Mouse (Mus musculus): ENCODE data around the gene Nnmt.

Nnmt gene

DNA sequence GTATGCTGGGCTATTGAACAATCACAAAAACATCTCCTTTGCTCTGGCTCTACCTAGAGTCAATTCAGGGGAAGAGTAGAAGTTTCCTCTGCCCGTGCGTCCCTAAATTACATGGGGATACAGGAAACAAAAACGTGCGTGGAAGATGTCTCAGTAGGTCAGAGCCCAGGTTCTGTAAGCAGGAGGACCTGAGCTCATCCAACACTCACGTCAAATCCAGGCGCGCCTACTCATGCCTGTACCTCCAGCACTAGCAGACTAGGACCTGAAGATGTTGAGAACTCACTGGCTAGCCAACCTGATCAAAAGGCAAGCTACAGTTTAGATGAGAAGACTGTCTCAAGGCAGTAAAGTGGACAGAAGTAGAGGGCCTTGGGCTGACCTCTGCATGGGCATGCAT lies 32.2 kb upstream of the Nnmt start:
- DNase-seq (ENCODE audit: extremely low read depth, insufficient read length, low spot score): no peak

DNA sequence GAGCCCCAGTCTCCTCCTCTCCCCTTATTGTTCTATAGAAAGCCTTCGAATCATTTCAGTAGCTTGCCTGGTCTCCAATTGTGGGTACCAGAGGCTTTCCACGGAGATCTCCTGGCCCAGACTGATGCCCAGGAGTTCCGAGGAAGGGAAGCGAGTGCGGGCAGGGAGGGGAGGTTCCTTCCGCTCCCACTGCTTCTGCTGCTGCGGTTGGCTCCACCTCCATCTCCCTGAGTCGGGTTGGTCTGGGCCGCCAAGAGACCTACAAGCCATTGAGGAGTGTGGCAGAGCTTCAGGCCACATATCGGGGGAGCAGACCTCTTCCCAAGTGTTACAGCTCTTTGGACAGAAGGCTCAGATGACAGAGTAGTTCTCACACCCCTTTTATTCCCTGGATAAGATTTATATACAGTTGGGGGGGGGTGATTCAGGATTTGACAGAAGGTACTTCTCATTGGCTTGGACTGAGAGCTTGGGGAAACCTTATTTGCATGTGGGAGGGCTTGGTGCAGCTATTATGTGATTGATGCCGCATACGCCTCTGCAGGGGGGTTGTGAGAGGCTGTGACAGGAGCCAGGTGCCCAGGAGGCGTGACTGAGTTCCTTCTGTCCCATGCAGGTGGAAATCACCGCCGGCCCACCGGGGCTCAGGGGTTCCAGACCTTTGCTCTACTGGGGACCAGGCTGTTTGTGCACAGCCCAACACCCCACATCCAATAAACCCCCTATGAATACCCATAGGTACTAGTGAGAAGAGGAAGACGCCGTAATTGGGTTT lies 30.8 kb upstream of the Nnmt start:
- DNase-seq (ENCODE audit: extremely low read depth, insufficient read length, low spot score): no peak

DNA sequence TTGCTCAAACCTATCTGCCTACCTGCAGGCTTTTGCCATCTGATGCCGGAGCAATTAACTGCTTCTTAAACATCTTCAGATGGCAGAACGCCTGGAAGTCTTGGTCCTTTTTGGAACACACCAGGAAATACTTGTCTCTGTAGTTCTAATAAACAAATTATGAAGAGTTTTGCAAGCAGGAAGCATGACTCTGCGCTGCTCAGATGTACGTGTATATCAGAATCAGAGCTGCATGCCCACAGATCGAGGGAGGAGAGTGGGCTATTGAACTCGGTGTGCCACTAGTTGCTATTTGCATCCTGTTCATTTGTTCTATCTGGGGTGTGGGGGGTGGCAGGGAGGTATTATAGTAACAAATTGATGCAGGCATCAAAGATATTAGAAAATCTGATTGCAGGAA lies 28.2 kb upstream of the Nnmt start:
- DNase-seq (ENCODE audit: extremely low read depth, insufficient read length, low spot score): no peak

DNA sequence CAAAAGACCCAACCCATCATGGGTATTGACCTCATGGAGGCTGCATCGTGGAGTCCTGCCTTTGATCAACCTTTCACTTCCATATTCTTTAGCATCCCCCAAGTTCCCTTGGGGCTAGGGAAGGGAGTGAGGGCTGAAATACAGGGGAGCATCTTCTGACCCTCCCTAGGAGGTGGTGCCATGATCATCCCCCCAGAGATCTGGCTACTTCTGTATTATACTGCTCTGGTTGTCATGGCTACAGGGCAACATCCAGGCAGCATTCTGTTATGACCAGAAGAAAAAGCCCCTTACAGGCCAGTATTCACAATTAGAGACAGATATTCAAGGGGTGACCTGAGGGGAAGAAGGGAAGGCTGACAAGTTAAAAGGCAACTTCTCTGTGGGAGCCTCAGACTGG lies 14.3 kb upstream of the Nnmt start:
- no peak for DNase-seq (ENCODE audit: extremely low read depth, insufficient read length, low spot score)

DNA sequence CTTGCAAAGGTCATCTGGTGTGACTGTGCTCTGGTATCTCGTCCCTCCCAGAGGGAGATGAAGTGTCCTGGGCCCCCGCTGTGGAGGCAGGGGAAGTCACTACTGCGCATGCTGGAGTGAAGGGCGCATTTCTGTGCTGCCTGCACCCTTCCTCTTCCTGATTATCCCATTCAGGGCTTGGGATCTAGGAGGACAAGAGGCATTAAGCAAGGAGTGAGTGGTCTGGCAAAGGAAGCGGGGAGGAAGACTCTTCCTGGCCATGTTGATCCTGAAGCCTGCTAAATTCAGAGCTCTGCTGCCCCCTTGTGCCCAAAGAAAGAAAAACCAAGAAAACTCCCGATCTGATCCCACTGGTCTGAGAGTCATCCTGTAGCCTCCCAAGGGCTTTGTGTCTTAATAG lies 13.6 kb upstream of the Nnmt start:
- peak; percentile 34 for DNase-seq (ENCODE audit: extremely low read depth, insufficient read length, low spot score)

DNA sequence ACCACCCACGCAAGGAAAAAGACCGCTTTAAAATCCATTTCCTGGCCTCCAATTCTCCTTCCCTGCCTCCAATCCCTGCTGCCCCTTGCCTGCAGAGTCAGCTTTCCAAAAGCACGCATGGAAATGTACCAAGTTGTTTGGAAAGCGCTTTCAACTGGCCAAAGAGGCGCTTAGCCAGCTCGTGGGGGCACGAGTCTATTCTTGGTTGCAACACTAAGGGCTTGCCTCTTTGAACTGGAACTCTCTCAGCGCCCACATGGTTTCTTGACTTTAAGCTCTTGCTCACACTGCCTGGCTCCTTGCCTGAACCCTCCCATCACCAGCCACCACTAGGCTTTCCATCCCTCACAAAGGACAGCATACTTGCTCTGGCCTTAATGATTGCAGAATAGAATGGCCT lies 13.2 kb upstream of the Nnmt start:
- DNase-seq (ENCODE audit: extremely low read depth, insufficient read length, low spot score): peak; percentile 10

DNA sequence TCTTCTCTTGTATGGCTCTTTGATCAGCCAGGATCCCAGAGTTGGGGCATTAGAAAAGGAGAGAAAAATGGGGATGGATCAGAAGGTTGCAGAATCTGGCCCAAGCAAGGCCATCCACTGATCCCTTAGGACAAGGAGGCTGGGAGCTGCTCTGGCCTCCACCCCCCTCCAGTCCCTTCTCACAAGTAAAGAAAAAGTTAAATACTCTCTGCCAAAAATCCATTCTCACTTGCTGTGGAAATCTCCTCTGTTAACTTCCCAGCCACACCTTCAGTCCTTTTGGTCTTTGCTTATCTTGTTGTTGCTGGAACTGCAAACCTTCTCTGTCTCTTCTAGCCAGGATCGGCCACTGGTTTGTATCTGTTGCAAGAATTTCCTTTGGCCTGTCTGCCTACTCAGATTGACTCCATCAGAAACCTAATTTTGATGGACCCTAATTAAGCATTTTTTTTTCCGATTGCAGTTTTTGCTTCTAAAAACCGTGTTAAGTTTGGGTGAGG lies 12.6 kb upstream of the Nnmt start:
- no peak for DNase-seq (ENCODE audit: extremely low read depth, insufficient read length, low spot score)

DNA sequence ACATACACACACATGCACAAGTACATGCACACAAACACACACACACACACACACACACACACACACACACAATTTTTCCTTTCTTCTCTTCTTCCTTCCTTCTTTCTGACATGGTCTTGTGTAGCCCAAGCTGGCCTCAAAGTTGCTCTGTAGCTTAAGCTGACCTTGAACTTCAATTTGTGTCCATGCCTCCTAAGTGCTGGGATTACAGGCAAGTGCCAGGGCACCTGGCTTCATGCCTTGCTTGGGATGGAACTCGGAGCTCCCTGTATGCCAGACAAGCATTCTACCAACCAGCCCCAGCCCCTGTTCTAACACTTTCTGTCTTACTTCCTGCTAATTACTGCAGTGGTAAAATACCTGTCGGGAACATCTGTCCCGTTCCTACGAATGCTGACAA lies 8.3 kb upstream of the Nnmt start:
- no peak for DNase-seq (ENCODE audit: extremely low read depth, insufficient read length, low spot score)

DNA sequence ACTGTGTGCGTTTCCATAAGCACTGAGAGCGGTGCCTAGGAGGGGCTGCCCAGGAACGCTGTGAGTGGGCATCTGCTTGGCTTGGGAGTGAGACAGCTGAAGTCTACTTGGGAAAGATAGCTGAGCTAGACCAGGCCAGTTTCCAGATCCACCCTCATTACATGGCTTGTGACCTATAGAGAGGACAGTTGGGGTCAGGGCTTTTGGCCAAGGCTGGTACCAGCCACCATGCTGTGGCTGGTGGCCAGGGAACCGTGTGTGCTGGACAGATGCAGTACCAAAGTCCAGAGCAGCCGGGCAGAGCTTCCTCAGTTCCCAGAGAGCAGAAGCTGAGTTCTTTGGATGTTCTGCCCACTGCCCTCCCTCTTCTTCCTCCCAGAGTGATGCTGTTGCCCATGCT lies 7.6 kb upstream of the Nnmt start:
- no peak for DNase-seq (ENCODE audit: extremely low read depth, insufficient read length, low spot score)

DNA sequence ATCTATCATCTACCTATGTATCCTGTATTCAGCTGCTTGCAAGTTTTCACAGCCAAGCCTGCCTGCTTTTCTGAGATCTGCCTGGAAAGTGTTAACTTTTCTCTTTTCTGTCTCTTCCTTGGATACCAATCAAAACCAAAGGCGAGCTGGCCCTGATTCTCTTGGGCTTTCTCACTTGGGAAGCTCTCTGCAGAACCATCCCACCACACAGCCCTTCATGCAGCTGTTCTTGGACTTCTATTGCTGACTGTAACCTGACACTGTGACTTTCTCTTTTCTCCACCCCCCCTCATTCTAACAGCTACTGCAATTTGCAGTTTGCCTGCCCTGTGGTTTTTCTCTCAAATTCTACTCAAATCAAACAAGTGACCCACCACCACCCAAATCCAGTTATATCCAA lies 6.1 kb upstream of the Nnmt start:
- DNase-seq (ENCODE audit: extremely low read depth, insufficient read length, low spot score): no peak

DNA sequence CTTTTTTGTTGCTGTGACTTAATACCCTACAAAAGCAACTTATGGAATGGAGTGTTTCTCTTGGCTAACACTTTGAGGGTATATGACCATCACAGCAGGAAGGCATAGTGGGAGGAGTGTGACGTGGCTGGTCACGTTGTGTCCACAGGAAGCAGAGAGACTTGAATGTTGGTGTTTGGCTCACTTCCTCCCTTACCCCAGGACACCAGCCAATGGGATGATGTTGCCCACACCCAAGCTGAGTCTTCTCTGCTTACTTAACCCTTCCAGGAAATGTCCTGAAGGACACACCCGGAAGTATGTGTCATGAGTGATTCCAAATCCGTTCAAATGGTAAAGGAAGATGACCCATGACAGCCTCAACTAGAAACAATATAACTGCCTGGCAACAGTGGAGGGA lies 4.8 kb upstream of the Nnmt start:
- no peak for DNase-seq (ENCODE audit: extremely low read depth, insufficient read length, low spot score)

DNA sequence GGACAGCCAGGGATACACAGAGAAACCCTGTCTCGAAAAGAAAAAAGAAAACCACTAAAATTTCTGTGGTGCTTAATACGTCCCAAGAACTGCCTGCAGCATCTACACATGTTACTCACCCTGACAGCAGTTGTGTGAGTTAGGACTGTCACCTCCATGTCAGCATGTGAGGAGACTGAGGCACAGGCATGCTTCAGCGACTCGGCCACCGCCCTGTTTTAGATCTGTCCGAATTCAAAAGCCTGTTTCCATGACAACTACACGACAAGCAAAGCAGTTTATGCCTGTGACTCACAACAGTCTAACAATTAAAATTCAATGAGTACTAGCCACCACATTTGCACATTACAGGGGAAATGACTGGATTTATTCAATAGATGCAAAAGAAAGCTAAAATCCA lies 2.5 kb upstream of the Nnmt start:
- DNase-seq (ENCODE audit: extremely low read depth, insufficient read length, low spot score): no peak

DNA sequence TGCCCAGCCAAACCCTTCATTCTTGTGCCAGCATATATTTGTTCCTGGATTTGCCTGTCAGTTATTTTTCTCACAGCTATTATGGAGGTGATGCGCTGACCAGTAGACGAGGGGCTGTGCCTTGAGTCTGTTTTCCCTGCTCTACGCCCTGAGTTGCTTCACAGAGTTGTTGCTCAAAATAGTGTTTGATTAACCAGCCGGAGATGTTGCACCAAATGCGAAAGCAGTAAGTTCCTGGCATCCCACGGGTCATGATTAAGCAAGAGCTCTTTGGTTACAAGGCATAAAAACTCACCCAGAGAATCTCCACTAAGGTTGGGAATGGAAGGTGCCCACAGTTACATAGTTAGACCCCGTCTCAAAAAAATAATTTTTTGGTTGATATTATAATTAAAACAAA lies 1.2 kb upstream of the Nnmt start:
- DNase-seq (ENCODE audit: extremely low read depth, insufficient read length, low spot score): no peak

DNA sequence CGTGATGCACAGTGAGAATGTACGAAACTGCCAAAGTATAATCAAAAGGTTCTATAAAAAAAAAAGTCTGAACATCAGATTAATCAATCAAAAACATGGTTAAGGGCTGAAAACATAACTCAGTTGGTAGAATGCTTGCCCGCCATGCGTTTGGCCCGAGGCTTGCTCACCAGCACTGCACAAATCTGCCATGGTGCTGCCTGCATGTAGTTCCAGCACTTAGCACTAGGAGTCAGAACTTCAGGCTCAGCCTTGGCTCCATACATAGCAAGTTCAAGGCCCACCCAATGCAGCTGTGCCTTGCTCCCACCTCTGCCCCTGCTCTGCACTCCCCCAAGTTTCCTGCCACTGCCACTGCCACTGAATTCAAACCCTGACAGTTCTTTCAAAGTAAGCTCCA lies 744 bp upstream of the Nnmt start:
- DNase-seq (ENCODE audit: extremely low read depth, insufficient read length, low spot score): no peak

DNA sequence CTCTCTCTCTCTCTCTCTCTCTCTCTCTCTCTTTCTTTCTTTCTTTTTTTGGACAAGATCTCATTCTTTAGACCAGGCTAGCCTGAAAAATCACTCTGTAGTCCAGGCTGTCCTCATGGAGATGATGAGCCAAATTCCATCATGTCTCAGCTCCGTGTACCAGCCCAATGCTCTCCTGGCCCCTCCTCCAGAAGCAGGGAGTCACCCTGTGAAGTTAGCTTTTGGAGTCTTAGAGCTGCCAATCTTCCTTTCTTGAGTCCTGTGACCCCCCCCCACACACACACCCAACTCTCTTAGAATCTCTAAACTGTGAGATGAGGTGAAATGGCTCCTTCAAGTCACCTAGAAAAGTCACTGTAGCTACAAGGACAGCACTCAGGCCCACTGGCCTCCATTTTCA lies 727 bp downstream of the Nnmt start:
- DNase-seq (ENCODE audit: extremely low read depth, insufficient read length, low spot score): no peak

DNA sequence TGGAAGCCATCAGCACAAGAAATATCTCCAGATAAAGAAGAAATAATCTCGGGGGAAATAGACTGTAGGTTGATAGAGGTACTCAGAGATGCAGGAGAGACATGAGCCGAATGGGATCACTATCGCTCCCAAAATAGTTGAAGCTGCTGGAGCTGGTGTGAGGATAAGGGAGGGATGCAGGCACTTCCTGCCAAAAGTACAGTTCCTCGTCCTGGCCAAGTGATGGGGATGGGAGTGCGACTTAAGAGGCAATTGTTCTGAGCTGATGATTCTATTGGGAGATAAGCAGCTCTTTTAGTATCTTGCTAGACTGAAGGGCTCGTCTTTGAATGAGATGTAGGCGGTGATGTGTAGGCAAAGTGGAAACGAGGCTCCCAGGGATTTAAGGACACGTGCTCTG lies 4.1 kb downstream of the Nnmt start:
- DNase-seq (ENCODE audit: extremely low read depth, insufficient read length, low spot score): no peak

DNA sequence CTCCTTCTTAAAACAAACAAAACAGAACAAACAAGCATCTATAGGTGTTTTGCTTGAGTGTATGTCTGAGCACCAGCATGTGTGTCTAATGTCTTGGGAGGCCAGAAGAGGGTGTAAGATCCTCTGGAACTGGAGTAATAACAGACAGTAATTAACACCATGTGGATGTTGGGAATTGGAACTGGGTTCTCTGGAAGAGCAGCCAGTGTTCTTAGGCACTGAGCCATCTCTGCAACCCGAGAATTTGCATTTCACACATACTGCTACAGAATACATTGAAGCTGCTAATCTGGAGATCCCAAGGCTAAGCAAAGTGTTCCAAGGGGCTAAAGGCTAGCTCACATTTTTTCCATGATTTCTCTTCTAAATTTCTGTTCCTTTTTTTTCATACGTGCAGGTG lies 4.9 kb downstream of the Nnmt start:
- no peak for DNase-seq (ENCODE audit: extremely low read depth, insufficient read length, low spot score)

DNA sequence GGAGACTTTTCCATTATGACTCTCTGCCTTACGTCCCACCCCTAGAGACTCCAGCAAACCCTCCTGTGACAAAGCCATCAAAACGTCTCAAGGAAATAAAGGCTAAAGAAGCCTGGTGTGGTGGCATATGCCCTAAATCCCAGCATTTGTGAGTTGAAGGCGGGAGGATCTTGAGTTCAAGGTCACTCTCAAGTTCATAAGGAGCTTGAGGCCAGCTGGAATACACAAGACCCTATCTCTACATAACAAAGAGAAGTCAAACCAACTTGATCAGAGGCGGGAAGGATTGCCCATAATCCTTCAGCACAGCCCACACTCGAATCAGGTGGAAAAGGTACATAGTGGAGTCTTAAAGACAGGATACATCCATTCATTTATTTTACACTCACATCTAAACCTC lies 7.5 kb downstream of the Nnmt start:
- DNase-seq (ENCODE audit: extremely low read depth, insufficient read length, low spot score): no peak

DNA sequence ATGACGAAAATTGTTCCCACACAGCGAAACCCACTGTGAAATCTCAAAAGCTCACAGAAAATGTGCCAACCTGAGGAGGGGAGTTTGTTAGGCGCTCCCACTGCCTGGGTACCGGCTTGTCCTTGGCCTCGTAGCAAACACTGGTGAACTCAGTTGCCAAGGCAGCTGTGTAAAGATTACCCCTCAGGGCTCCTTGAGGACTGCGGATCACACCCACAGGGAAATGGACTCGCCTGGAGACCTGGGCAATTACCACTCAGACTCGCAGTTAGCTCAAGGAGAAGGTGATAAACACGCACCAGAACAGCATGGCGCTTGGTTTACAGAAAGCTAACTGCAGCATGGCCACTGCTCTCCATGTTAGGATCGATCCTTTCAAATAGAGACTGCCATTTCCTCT lies 8.0 kb downstream of the Nnmt start:
- no peak for DNase-seq (ENCODE audit: extremely low read depth, insufficient read length, low spot score)

DNA sequence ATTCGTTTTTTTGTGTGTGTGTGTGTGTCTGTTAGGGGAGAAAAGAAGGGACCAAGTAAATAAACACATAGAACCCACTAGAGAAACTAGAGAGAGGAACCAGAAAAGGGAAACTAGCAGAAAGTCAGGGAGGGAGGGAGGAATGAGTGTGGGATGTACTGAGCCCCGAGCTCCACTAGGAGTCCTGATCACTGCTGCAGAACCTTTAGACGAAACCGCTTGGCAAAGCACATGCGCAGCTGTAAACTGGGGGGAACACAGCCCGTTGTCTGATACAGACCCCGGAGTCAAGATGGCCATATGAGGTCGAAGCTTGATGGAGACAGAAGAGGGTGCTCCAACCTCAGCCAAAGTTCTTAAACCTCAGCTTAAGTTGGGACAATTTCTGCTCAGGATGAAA lies 11.0 kb downstream of the Nnmt start:
- no peak for DNase-seq (ENCODE audit: extremely low read depth, insufficient read length, low spot score)

DNA sequence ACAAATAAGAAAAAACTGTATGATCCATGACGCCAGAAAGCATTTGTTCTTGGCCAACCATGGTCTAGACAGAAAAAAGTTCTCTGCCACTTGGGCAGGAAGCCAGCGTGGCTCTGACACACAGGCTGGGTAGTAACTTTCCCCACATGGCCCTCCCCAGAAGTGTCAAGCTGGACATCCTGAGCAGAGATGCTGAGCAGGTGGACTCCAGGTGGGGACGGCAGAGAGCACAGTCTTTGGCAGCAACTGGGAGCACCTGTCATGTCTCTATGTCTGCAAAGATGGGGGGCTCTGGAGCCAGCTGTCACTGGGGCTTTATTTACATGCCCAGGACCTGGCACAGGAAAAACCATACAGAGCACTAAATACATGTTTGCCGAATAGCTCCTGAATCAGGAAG lies 14.3 kb downstream of the Nnmt start:
- DNase-seq (ENCODE audit: extremely low read depth, insufficient read length, low spot score): no peak

DNA sequence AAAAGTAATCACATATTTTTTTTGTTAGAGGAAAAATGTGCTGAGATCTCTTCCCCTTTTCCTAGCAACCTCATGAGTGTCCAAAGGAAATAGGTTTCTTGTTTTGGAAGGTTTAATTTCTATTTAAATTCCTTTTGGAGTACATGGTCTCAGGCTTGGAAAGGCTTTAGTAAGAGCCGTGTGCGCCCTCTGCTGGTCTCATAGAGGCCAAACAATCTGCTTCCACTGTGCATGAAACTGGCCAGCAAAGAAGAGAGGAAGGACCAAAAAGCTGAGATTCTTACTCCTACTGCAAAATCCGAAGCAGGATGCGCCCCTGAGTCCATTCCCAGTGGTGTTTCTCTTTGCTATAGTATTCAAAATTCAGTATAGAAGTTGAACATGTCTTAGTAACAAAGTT lies 18.6 kb downstream of the Nnmt start:
- peak; percentile 12 for DNase-seq (ENCODE audit: extremely low read depth, insufficient read length, low spot score)

DNA sequence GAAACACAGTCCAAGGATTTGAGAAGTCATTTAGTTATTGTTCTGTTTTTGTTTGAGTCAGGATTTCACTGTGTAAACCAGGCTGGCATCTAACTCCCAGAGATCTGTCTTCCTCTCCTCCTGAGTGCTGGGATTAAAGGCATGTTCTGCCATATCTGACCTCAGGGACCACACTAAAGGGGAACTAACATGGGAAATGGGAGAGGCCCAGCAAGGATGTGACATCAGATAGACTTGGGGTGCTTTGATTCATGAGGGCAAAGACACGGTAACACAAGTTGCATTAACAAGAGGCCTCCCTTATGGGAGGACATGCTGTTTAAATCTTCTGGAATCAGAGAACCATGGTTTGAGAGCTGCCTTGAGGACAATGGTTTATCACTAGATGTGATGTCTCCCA lies 24.1 kb downstream of the Nnmt start:
- no peak for DNase-seq (ENCODE audit: extremely low read depth, insufficient read length, low spot score)

Data from 3134 (cell line).